Mouse (Mus musculus): ENCODE data around the gene Cox19.
"Not testable (repeated sequence)": the region's sequence is repeated elsewhere in the genome, so short reads cannot be mapped to it uniquely, and the experiment has no call there.

Cox19 gene

DNA sequence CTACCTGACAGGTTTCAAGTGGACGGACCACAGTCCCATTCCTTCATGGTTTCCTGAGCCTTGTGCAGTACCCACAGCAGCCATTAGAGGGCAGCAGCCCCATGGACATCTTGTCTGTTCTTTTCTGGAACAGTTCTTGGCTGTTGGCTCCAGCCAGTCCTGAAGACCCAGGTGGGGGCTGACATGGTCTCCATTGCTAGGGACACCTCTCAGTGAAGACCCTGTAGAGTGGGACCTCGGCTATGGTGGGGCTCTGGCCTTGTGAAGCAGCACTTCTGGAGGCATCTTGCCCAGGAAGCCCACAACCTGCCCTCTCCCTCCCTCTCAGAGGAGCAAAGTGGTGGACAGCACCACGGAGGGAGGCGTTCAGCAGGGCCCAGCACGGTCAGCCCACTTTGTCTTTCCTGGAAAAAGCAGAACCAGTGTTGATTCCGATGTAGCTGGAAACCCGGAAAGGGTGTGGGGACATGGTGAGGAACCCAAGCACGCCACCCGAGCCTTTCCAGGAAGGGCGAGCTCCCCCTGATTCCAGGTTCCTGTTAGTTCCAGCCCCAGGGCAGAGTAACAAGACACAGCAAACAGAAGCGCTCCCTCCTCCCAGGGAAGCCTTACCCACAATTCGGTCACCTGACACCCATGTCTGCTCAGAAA is 13.2 kb upstream of the Cox19 start:
- DNase-seq (ENCODE audit: extremely low read depth, insufficient read length, low spot score) = peak; percentile 58

DNA sequence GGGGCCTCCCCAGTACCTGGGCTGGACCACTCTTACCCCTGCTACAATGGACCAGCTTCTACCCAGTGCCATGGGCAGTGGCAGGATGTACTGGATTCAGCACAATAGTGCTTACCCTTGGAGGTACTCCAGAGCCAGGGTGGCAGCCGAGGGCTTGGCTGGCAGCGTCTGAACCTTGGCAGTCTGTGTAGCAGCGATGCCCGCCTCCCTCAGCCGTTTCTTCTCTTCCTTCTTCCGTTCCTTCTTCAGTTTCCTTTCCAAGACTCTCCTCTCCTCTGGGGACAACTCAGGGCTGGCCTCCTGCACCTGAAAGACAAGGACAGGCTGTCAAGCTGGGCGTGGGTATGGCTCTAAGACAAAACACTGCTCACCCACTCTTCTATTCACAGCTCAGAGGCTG is 12.6 kb upstream of the Cox19 start:
- DNase-seq (ENCODE audit: extremely low read depth, insufficient read length, low spot score) = no peak

DNA sequence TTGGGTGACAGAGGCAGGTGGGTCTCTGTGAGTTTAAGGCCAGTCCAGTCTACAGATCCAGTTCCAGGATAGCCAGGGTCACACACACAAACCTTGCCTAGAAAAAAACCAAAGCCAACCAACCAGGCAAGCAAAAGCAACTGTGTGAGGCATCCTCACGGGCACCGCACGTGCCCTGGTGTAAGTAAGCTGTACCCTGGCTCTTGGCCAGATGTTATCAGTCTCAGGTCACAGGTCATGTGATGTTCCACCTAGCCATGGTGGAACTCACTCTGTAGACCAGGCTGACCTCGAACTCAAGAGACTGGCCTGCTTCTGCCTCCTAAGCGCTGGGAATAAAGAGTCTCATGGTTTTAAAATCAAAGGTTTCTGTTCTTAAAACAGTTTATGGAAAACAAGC is 8.0 kb upstream of the Cox19 start:
- DNase-seq (ENCODE audit: extremely low read depth, insufficient read length, low spot score) = no peak

DNA sequence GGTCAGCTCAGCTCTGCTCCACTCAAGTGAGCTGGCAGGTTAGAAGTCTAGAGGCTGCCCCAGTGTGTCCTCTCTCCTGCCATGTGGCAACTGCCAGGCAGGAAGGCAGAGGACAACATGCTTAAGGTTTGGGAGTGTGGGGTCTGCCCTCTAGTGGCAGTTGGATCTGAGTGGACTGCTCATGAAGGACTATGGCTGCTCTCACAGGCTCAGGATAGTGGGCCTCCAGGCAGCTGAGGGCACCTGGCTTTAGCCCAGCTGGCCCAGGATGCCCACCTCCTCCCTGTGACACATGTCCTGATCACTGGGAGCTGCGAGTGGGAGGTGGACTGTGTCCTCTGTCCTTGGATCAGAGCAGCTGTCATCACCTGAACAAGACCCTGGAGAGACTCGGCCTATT is 7.4 kb upstream of the Cox19 start:
- DNase-seq (ENCODE audit: extremely low read depth, insufficient read length, low spot score) = no peak

DNA sequence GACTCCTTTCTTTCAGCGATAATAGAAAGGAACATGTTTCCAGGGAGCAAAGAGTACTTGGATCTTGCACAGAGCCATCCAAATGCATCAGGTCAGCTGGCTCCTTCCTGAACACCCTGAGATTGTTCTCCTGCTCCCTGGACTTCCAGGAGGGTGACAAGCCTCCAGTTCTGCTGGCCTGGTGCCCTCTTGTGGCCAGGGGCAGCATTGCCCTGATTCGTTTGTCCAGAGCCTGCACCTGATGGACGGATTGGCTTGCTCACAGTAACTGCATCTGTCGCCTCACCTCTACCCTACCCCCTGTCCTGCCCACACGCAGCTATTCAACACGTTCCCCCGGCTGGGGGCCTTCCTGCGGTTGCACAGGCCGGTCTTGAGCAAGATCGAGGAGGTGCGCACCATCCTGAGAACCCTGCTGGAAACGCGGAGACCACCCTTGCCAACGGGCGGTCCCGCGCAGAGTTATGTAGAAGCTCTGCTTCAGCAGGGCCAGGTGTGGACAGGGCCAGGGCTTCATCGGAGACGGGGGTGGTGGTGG is 4.1 kb upstream of the Cox19 start:
- peak; percentile 54 for DNase-seq (ENCODE audit: extremely low read depth, insufficient read length, low spot score)

DNA sequence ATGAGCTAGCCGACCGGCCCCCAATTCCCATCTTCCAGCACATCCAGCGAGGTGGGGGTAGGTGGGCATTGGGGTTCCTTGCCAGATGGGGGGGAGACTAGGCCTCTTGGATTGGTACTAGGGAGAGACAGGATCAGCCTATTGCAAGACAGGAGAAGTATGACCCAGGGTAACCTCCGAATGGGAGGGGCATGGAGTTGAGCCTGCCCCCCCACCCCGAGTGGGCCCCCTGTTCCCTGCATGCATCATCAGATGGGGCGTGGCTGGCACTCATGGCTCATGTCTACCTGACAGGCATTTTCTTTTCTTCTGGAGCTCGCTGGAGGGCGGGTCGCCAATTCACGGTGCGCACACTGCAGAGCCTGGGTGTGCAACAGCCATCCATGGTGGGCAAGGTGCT is 2.7 kb upstream of the Cox19 start:
- no peak for DNase-seq (ENCODE audit: extremely low read depth, insufficient read length, low spot score)

DNA sequence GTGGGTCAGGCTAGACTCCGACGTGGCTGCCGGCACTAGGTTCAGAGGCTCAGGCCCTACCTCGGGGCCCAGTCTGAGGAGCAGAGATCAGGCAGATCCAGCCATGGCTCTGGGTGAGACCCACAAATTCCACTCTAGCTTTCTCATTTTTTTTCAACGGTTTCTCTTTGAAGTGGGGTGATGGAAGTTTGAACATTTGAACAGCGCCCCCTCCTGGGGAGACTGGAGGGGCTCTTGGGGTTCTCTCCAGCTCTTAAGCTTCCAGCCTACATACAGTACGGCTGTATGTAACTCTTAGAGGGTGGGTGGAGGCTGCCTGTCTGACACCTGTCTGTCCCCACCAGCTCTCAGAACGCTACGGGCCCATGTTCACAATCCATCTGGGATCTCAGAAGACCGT is 2.3 kb upstream of the Cox19 start:
- DNase-seq (ENCODE audit: extremely low read depth, insufficient read length, low spot score) = no peak

DNA sequence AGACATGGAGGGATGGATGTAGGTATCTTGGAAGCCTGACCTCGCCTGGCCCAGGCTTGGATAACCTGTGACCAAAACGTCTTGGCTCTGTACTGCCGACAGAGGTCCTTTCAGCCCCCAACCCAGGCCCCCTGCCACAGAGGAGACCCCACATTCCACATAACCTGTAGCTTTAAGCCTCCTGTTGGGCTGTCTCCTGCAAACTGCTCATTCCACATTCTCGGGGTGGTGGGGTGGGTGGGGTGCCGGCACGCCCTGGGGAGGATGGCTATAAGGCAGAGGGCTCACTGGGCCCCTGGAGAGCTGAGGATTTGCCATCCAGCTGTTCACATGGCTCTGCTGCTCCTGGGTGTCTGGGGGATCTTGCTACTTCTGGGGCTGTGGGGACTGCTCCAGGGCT is 1.1 kb upstream of the Cox19 start, which contains the start of gene Cyp2w1:
TSS of gene Cyp2w1 (plus strand) at position 301 of the 400 bp plus-strand sequence.
- no peak for DNase-seq (ENCODE audit: extremely low read depth, insufficient read length, low spot score)

DNA sequence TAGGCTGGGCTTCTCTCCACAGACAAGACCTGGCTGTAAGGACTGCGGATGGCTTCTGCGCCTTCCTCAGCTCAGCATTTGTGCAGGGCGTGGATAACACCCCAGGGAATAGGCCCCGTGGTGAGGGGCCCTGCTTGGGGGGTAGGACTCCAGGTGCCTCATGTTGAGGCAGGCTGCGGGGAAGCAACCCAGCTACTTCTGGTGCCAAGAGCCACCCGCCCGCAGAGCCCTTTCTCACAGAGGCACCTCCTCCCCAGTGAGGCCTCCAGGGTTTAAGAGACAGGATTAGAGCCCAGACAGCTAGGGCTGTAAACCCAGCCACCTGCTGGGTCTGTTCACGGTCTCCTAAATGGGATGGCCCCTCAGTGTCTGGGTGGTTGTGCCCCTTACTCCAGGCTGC is 410 bp upstream of the Cox19 start:
- DNase-seq (ENCODE audit: extremely low read depth, insufficient read length, low spot score) = no peak

DNA sequence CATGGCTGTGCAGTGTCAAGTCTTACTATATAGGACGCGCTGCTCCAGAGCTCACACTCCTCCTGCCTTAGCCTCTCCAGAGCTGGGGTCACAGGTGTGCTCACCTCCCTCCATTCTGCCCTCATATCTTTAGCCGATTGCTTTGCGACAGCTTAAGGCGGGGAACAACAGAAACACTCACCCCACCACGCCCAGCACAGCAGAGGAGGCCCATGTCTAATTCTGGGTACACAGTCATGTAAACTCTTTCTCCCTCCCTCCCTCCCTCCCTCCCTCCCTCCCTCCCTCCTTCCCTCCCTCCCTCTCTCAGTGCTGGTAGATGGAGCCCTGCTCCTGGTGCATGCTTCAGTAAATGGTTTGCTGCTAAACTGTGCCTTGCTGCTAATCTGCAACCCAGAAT is 1.5 kb downstream of the Cox19 start:
- DNase-seq (ENCODE audit: extremely low read depth, insufficient read length, low spot score) = no peak

DNA sequence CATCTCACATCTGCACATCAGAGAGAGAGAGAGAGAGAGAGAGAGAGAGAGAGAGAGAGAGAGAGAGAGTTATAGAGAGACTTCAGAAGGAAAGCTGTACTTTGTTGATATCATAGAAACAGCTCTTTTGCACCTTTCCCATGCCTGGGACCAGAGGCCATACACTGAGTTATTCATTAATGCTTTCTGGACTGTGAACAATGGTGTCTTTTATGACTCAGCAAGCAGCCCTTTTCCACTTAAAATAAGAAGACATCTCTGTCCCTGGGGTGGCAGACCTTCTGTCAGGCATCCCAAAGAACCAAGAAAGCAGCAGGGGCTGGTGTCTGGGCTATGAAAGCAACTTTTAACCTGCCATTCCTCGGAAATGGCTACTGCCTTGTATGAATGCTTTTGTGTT is 4.0 kb downstream of the Cox19 start:
- DNase-seq (ENCODE audit: extremely low read depth, insufficient read length, low spot score) = no peak

DNA sequence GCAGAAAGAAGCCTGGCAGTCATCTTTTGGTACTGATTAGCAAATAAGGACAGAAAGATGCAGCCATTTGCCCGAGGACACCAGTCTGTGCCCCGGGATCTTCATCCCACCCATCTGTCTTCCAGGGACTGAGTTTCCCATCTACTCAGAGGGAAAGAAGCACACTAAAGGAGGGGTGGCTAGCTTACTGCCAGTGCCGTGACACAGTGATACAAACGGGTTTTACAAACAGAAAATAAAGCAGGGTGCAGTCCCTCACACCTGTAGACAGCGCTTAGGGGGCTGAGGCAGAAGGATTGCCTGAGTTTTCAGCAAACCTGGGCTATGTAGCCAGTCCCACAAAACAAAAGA is 5.9 kb downstream of the Cox19 start:
- no peak for DNase-seq (ENCODE audit: extremely low read depth, insufficient read length, low spot score)

DNA sequence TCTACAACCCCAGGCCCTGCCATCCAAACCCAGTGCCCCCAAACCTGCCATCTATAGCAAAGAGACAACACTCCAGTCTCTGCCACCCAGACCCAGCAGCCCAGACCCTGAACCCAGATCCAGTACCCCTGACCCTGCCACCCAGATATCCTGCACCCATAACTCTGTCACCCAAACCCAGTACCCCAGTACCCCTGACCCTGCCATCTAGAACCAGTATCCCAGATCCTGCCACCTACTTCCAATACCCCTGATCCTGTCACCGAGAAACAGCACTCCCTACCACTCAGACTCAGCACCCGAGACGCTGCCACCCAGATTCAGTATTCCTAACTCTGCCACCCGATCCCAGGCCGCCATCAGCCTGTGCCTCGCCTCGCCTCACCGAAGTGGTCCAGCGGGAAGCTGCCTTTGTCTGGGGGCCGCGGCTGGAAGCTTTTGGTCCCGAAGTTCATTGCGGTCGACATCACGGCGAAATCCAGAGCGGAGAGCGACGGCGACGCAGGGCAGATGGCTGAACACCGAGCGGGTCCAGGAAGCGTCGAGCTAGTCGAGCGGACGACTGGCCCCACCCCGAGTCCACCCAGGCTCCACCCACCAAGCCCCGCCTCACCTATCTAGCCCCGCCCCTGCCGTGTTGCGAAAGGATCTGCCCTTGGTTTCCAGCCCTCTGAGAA is 6.4 kb downstream of the Cox19 start:
- peak; percentile 97 for DNase-seq (ENCODE audit: extremely low read depth, insufficient read length, low spot score)

DNA sequence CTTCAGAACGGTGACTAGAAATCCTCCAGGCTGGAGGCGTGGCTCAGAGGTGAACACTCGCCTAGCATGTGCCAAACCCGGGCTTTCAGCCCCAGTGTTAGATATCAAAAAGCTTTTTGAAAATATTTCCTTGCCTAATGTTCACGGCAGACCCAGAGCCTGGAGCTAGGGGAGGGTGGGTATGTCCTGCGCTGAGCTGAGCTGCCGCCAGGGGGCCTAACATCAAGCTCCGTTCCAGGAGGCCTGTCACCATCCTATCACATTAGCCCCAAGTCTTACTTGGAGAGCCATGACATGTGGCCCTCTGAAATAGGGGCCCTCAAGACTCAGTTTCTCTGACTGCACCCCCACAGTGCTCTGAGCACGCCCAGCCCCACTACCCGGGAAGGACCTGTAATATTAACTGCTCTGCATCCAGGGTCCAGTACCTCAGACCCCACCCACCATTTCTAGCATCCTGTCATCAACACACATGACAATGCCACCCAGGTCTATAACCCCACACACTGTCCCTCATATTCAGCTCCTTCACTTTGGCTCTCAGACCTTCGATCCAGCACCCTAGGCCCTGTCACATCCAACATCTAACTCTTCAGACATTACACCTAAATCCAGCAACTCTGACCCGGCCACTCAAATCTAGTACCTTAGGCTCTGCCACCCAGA is 7.1 kb downstream of the Cox19 start:
- peak; percentile 81 for DNase-seq (ENCODE audit: extremely low read depth, insufficient read length, low spot score)

DNA sequence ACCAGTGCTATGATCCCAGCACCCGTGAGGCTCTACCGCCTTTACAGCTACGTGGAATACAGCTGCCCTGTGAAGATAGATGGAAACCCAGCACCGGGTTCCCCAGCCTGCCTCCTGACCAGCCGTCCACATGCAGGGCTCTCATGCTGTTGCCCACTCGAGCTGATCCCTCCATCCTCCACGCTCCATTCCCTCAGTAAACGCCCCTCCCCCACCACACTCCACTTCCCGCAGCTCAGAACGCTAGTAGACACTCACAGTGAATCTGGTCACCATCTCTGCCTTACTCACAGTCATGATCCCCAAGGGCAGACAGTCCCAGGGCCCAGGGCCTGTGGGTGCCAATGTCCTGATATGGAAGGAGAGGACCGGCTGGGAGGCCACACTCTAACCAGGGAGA is 12.3 kb downstream of the Cox19 start:
- DNase-seq (ENCODE audit: extremely low read depth, insufficient read length, low spot score) = no peak

DNA sequence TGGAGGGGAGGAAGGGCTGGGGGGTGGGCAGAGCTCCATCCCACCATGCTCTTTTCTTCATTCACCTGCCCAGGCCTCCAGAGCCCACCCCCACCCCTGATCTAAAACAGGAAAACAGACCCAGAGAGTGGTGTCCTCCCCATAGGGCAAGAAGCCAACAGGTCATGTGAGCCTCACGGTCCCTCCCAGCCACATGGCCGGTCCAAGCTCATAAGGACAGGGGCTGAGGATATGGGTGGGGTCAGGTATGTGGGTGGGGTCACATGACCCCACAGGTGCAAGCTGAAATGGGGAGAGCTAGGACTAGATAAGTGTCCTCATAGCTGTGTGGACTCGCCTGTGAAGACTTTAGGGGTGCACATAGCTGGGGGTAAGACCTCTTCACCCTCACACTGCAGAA is 12.8 kb downstream of the Cox19 start:
- DNase-seq (ENCODE audit: extremely low read depth, insufficient read length, low spot score) = no peak

DNA sequence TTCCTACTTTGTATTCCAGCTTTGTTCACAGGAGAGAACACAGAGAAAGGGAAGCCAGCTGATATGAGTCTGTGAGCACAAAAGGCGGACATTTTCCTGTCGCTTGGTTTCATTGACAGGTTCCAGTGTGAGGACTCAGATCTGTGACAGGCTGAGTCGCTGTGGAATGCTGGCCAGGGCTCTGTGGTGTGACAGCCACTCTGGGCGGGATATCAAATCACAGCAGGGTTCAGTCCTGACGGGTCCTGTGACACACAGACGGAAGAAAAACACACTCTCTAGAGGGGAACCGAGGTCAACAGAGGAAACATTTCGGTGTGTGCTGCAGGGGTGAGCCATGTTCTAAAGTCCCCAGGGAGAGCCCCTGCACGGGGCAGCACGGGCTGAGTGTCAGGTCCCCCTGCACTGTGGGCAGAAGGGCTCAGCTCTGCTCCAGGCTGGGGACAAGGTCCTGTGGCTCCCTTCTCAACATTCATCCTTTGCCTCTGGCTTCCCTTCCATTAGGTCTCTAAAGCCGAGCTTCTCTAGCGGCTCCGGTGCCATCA is 13.3 kb downstream of the Cox19 start:
- no peak for DNase-seq (ENCODE audit: extremely low read depth, insufficient read length, low spot score)

DNA sequence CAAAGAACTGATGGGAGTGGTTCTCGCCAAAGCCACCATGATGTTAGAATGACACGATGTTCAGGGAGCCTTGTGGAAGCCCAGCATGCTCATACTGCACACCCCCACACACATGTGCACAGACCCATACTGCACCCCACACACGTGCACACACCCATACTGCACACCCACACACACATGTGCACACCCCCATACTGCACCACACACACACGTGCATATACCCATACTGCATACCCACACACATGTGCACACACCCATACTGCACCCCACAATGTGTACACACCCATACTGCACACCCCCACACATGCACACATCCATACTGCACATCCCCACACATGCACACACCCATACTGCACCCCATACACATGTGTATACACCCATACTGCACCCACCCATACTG is 15.6 kb downstream of the Cox19 start:
- no peak for DNase-seq (ENCODE audit: extremely low read depth, insufficient read length, low spot score)

DNA sequence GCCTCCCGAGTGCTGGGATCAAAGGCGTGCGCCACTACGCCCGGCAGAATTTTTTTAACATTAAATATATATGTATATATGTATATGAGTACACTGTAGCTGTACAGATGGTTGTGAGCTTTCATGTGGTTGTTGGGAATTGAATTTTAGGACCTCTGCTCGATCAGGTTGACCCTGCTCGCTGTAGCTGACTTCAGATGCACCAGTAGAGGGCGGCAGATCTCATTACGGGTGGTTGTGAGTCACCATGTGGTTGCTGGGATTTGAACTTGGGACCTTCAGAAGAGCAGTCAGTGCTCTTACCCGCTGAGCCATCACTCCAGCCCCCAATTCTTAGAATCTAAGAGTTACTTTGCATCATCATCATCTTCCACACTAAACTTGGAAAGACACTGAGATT is 16.8 kb downstream of the Cox19 start:
- not testable (repeated sequence) for DNase-seq (ENCODE audit: extremely low read depth, insufficient read length, low spot score)

DNA sequence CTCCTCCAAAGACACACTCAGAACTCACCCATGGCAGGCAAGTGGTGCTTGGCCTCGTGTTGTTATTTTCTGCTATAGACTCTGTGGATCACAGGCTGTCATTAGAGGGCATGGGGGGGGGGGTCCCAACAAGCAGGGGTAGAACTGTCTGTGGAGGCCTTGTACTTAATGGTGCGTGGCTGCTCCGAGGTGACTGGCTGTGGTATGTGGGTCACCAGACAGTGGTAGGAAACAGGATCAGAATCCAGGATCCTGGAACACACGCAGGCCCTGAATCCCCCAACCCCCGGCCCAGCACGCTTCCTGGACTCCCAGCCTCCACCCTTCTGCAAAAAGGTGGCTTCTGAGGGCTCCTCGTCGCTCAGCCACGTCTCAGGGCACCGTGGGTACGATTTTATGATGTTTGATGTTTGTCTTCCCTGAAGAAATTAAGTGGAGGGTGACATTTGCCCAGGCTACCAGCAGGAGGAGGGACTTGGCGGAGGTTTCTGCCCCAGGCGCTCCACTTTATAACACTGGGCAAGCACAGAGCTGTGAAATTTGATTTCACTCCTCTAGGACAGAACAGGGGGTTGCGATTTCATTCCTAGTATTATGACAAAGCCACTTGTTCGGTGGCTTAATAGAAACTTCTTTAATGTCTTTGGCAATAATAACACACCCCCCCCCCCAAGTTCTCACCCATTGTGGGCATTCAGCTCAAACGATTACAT is 17.8 kb downstream of the Cox19 start:
- DNase-seq (ENCODE audit: extremely low read depth, insufficient read length, low spot score) = no peak
